Mouse (Mus musculus) G1E (cell line): ENCODE data around the gene Vps13d.
"Not testable (repeated sequence)": the region's sequence is repeated elsewhere in the genome, so short reads cannot be mapped to it uniquely, and the experiment has no call there.

Experiments used
- CTCF ChIP-seq: IDR thresholded peaks from 2 replicates; pipeline ENCODE4 v1.5.1; 2012; ENCODE audit warnings: low read depth, low read length, inconsistent platforms, mixed read lengths
- GATA1 ChIP-seq: IDR thresholded peaks from 2 replicates; pipeline ENCODE4 v1.6.1; 2012; ENCODE audit warnings: borderline replicate concordance, low read length, inconsistent platforms, mixed read lengths
- GATA2 ChIP-seq: IDR thresholded peaks from 2 replicates; pipeline ENCODE4 v1.6.1; 2012; ENCODE audit warnings: low read depth, low read length, inconsistent platforms, borderline replicate concordance
- POLR2AphosphoS5 ChIP-seq: IDR thresholded peaks from 2 replicates; pipeline ENCODE4 v1.6.1; 2012; ENCODE audit warnings: low read depth, low read length, inconsistent platforms; ENCODE audit not compliant: insufficient replicate concordance
- TAL1 ChIP-seq: conservative IDR thresholded peaks from 2 replicates; pipeline ENCODE4 v1.6.1; 2012; ENCODE audit warnings: low read depth, low read length, inconsistent platforms, mixed read lengths

DNA sequence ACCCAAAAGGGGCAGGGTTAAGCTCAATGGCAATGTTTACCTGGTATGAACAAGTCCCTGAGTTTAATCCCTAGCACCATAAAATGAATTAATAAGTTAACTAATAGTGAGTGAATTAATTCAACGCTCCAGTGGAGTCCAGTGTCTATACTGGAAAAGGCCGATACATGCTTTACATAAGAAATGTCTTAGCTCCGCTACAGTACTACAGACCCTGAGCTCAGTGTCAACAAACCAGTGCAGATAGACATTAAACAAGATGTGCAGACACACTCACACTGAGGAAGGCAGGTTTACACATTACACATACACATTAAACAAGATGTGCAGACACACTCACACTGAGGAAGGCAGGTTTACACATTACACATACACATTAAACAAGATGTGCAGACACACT lies 29.3 kb downstream of the Vps13d start:
- TF ChIP-seq CTCF, GATA1, TAL1, GATA2, POLR2AphosphoS5: not testable (repeated sequence)
